Mouse (Mus musculus) R1 (cell line): ENCODE data around the gene Aldh3b3.

ENCODE experiments used
- DNase-seq: peaks from one replicate; pipeline ENCODE4 v3.0.0-alpha.2; 2018; ENCODE audit warnings: low read depth, low spot score

Aldh3b3 gene

DNA sequence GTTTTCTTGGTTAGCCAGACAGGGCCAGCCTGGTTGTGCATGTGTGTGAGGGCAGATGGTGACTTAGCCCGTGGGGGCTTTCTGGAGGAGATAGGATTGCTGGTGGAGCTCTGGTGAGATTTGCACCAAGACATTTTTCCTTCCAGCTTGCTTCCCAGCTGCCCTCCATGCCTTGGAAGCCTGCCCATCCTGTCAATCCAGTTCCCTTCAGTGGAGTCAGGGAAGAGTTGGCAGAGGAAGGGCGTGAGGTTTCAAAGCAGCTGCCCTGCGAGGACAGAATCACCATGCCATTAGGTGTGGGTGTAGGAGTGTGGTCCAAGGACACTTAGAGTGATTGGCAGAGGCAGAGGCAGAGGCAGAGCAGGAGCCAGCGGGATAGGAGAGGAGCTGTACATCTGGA lies at the start of gene Aldh3b3:
Gene Aldh3b3 (plus strand): TSS at position 176 of the 400 bp plus-strand sequence.
- DNase-seq: no peak

DNA sequence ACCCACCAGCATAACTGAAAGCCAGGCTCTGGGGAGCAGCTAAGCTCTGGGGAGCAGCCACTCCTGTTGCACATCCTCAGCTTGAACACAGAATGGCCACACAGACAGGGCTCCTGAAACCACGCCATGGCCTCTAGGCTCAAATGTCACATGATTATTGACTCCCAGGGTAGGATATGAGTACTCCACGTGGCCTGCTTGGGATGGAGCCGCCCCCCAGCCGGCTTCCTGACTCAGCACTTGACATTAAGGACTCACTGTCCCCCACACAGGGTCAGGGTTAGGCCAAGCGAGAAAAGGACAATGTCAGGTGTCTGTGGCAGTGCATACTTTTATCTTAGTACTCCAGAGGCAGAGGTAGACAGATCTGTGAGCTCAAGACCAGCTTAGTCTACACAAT lies 48.2 kb upstream of the Aldh3b3 start:
- DNase-seq: no peak

DNA sequence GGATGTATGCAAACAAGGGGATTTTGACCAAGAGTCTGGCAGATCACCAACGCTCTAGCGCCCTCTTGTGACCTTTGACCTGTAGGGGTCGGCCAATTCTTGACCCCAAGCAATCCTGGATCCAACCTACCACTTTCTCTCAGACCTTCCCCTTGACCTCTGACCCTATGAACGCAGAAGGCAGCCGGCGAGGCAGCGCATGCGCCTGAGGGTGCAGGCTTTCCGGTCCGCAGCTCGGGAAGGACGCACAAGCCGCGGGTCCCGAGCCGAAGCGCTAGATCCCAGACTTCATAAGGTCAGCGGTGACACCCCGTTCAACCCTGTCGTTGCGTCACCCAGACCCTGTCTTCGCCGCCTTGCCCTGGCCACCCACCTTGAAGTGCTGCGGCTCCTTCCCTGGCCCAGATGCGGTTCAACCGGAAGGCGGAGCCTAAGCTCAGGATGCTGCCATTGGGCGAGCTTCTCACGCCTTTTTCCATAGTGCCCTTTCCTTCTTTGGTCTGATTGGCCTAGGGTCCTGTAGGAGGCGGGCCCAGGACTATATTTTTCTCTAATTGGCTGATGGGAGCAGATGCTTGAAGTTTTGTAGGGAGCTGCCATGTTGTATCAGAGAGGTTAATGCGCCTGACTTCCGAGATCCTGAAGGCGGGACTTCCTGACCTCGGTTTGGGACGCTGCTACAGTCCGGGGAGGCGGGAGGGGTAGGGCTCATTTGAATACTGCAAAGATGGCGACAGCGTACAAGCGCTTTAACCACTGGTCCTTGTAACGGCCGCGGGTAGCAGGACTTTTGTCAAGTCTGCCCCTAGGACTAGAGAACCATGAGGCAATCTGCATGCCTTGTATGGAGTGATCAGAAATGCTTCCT lies 45.9 kb upstream of the Aldh3b3 start, which contains the start of gene Ndufs8:
Gene Ndufs8 (minus strand): TSS at position 438 of the 868 bp plus-strand sequence.
- peak; percentile 100 for DNase-seq

DNA sequence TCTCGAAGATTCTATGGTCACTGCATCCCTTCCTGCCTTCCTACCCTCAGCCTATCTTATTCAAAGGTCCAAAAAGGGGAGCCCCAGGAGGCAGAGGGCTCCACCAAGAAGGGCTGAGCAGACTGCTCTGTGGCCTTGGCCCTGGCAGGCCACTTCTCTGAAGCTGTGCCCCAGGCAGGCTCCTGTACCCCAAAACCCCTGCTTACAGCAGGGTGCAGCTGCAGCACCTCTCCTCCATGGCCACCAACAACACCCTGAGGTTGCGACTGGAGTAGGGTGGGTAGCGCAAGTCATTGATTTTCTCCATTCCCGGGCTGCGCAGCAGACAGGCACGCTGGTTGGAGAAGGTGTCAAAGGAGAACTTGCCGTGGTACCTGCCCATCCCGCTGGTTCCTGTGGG lies 44.8 kb upstream of the Aldh3b3 start:
- DNase-seq: no peak

DNA sequence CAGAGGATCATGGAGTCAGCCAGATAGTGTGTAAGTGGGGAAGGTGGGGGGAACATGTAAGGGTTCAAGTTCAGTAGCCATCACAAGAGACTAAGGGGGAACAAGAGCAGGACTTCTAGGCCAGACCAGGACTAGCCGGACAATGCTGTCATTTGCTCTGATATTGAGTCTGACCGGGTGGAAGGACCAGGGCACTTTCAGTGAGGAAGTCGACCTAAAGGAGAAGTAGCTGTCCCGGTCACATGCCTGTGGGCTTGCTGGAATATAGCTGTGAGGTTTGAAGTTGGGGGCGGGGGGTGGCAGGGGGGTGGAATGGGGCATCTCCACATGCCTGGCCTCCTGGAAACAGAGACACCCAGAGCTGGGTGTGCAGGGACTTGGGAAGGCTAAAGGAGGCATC lies 43.9 kb upstream of the Aldh3b3 start:
- no peak for DNase-seq

DNA sequence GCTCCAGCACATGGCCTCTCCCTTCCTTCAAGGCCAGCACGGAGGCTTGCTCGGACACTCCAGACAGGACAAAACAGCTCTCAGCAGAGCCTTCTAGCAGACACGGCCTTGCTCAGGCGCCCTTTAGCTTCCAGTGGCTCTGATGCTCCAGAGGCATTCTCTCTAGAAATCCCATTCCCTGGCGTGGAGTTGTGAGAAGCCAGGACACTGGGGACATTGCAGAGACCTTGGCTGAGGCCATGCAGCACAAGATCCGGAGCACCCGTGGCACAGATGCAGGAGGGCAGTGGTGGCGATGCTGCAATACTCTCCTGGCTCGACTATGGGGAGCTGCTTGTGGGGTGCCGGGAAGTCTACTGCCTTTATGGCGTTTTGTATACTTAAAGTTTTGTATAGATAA lies 41.7 kb upstream of the Aldh3b3 start:
- no peak for DNase-seq

DNA sequence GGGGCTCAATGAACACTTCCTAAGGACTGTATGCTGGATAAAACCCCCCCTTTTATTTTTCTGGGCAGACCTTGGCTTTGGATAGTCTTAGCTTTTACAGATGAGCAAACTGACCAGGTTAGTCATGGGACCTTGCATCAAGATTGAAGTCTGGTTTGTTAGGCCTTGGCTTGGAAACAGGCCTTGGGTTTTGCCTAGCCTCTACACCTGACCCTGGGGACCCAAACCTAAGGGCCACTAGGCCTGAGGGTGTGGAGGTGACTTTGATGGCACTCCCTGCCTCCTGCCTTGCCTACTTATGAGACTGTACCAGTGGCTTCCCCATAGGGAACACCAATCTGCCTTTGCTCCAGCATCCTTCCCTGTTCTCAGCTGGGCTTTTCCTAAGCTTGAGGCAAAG lies 38.5 kb upstream of the Aldh3b3 start:
- DNase-seq: no peak

DNA sequence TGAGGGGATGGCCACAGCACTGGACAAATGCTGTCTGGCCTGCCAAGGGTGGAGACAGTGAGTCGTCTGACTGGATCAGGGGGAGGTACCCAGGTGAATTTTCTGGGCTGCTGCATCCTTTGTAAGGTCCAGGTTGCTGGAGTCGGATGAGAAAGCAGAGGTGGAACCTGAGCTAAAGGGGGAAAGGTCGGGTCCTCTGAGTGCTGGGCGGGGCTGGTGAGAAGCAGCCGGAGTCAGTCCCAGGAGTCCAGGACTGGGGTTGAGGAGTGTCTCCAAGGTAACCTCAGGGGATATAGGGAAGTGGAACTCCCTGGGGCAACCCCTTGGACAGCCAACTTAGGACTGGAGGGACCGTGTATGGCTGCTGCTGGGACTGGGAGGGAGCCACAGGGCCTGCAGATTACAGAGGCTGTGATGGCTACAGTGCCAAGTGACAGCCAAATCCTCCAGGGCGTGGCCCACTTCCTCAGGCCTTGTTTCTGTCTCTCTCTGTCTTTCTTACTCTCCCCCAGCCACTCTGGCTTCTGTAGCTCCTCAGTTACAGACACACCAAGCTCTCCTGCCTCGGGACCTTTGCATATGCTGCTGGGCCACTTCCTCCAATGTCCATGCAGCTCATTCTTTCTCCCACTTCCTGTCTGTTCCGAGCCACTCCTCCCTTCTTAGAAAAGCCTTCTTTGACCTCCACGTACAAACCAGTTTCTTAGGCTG lies 35.6 kb upstream of the Aldh3b3 start:
- peak; percentile 38 for DNase-seq

DNA sequence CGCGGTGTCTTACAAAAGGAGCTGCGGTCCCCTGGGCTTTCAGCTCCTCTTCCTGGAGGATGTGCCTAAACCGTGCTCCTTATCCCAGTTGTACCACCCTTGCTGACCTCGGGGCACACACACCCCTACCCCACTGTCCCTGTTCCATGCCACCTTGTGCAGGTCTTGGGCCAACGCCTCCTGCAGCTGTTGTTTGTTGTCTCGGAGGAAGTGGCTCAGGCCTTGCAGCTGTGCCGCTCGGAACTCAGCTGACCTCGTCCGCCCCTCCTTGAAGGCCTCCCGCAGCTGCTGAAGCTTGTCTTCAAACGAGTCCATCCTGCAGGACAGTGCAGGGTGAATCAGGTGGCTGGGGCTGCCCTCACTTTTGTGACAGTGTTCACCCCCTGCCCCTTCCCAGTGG lies 34.9 kb upstream of the Aldh3b3 start:
- DNase-seq: no peak

DNA sequence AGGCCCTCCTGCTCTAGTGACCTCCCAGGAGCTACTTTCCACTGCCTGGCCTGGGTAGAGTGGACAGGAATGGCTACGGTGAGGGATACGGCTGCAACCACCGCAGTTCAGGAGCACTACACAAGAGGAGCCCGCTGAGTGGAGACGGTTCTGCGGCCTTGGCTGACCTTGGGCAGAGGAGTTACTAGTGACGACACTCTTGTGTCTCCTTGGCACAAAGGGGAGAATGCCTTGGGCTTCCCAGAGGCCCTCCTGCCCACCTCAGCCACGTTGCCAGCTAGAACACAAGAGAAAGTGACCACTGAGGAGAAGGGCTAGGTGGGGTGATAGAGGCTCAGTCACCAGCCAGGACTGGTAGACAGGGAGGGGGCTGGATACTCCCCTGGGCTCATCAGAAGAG lies 34.3 kb upstream of the Aldh3b3 start:
- no peak for DNase-seq

DNA sequence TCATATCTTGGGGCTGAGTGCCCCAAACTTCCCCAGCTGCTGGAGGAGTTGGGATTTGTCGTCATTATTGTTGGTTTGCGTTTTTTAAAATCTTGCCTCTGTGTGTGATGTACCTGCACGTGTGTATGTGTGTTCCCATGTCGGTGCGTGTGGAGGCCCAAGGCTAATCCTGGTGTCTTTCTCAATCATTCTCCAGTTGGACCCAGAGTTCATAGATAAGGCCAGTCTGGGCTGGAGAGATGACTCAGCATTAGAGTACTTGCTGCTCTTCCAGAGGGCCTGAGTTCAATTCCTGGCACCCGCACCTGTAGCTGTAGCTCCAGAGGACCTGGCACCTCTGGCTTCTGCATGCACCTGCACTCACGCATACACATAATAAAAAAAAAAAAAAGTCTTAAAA lies 33.6 kb upstream of the Aldh3b3 start:
- no peak for DNase-seq

DNA sequence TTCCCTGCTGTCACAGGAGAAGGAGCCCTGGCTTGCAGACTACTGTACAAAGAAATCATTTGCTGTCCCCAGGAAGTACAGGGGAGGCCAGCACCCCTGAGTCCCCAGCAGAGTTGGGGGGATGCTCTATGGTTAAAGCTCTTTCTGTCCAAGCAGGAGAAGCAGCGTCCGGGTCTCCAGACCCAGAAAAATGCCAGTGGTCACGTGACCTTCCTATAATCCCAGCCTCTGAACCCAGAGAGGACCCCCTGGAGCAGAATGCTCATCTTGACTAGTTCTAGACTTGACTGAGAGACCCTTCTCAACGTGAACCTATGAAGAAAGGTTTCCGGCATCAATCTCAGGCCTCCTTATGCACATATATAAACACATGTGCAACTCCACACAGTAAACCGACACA lies 32.6 kb upstream of the Aldh3b3 start:
- DNase-seq: no peak

DNA sequence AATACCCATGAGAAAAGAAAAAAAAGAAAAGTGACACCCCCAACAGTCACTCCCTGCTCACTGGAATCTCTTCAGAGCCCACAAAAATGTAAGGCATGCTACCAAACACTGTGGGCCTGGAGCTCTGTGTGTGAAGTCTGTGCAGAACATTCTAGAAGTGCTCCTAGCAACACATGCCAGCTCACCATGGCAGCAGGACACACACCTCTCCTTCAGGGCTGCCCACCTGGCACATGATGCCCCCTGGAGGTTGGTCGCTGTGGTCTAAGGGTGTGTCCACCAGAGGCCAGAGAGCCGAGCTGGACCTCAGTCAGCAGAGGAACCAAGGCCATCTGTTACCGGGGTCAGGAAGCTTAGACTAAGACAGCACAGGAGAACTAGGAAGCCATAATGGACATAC lies 32.2 kb upstream of the Aldh3b3 start:
- no peak for DNase-seq

DNA sequence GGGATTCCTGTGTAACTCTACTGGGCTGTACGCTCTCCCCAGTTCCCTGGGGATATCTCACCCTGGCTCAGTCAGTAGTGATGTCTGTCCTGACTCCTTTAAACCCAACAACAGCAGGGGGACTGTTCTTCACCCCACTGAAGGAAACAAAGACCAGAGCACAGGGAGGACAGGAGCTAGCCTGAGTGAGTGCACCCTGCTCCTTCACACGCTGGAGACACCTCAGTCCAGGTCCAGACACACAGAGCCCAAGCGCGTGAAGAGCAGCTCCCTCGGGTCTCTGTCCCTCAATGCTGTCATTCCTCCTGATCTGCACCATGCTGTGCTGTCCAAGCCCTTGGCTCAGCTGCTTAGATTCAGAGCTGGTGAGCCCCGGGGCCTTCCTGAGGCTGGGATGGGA lies 31.8 kb upstream of the Aldh3b3 start:
- no peak for DNase-seq

DNA sequence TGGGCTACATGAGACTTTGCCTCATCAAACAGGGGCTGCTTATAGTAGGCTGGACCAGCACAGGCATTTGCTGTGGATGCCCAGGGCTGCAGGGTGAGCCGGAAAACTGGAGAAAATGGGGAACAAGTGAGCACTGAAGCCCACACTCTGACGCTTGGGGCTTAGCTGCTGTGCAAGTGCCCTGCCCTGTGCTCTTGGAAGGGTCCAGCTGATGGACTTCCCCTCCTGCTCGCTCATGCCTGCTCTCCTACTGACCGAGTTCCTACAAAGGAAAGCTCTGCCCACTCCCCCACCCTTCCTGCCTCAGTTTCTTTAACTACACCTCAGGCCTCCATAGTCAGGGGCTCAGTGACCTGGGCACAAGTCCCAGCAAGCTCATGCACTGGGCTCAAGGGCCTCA lies 30.5 kb upstream of the Aldh3b3 start:
- no peak for DNase-seq

DNA sequence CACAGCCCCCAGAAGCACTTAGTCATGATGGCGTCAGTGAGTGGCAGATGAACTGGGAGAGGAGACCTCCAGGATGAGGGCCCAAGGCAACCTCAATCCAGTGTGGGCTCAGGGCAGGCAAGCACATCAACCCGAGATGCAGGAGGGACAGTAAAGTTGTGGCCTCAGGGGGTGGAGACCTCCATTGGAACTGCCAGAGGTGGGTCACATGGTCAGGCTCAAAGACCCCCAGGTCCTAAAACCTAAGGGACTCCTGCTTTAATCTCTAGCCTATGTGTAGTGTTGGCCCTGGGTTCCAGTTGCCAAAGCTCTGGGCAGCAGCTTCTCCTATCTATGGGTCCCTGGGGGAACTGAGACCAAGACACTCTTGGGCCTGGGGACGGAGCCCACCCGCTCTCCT lies 29.7 kb upstream of the Aldh3b3 start:
- DNase-seq: no peak

DNA sequence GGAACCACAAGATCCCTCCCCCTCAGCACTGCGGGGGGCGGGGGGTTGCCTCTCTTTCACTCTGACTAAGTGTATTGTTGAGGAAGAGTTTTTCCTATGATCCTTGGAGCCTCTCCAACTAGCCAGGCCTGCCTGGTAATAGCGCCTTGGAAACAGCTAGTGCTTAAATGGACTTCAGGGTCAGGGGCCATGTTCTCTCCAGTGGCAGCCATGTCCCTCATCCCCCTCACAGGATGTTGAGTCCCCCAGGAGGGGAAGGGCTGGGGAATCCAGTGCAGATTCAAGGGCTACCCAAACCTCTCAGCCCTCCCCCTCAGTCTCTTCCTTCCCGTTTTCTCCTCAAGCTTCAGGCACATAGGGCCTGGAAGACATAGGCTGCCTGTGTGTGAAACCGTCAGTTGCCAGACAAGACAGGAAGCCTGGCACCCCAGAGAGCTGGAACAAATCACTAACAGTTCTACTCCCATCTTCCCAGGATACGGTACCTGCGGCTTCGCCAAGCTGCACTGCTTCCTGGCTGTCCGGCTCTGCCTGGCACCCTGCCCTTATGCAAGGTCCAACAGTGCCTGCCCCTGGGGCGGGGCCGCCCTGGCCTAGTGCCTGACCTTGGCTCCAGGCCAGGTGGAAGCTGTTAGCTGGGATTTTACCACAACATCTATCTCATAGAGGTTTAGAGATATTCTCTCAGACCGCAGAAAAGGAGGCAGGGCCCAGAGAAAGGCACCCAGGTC lies 29.1 kb upstream of the Aldh3b3 start, which contains the start of gene Aldh3b1:
Gene Aldh3b1 (minus strand): TSS at position 598 of the 731 bp plus-strand sequence.
- DNase-seq: peak; percentile 27

DNA sequence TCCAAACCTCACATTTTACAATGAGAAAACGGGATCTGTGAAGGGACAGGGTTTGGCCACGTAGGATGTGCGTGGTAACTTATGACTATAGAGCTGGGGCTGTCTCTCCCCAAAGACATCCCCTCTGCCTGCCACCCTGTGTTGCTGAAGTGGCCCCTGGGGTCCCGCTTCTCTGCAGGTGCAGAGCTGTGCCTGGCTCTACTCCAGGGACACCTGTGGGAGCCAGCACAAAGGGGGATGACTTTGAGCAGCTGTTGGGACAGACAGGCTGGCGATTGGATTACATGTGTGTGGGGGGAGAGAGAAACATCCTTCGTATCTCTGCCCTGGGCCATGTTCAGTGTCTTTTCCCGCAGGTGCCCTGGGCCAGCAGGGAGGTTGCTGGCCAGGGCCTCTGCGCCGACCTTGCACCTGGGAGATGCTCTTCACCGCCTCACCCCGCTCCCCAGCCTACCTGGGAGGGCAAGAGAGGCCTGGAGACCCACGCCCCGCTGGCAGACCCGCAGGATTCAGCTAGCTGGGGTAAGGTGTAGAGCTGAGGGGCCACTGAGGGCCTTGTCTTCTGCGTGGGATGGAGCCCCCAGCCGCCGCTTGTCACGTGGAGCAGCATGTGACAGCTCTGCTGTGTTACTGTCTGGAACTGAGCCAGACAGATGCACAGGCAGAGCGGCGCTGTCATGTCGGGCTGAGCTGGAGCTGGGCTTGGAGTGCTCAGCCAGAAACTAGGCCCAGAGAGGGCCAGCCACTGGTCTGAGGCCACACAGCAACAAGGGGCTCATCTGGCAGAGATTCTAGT lies 28.0 kb upstream of the Aldh3b3 start:
- peak; percentile 25 for DNase-seq

DNA sequence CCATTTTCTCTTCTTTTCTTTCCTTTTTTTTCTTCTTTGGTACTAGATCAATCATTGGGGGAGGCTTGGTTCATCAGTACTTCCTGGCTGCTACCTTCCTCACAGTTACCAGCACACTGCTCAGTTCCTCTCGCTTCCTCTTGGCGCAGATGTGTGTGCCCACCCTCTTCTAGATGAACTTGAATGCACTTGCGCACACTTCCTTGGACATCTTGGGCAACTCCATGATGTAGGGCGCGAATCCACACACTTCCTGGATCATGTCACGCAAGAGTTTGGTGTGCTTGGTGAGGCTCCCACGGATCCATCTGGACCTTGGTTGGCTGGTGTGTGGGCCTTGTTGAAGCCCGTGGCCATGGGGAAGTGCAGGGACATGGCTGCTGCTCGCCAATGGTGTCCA lies 26.7 kb upstream of the Aldh3b3 start:
- DNase-seq: no peak

DNA sequence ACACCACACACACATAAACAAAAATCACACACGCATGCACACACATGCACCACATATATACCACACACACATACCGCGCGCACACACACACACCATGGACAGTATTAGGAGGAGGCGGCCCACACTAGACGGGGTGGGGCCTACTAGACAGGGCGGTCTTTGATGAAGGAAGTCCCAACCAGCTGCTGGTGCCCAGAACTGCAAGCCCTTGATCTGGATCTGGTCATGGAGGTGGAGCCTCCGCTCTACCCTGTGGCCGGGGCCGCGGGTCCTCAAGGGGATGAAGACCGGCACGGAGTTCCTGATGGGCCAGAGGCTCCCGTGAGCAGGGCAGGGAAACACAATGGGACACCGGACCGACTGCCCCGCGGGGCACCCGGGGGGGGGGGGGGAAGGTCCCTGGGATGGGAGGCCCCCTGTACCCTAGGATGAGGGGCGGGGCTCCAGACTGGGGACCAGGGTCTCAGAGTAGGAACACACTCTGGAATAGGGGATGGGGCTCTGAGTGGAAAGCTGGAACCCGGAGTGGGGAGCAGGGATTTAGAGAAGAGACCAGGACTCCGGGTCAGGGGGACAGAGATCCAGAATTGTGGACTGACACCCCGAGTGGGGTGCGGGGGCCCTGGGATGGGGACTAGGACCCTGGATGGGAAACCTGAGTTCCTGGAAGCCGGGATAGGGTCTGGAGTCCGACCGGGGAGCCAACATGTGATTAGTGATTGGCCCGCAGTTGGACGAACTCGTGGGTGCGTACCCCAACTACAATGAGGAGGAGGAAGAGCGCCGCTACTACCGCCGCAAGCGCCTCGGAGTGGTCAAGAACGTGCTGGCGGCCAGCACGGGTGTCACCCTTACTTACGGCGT lies 23.2 kb upstream of the Aldh3b3 start, which contains the start of gene Unc93b1:
Gene Unc93b1 (plus strand): TSS at position 155 of the 864 bp plus-strand sequence.
- DNase-seq: peak; percentile 89
